Mouse (Mus musculus) cerebellum, adult 2 months (tissue): ENCODE measurements around the gene Mrps36.

Experiments
- CTCF ChIP-seq: fragments of 200-500 bp; IDR thresholded peaks from 2 replicates; pipeline ENCODE4 v1.5.1; 2011; ENCODE audit warnings: low read depth, mild to moderate bottlenecking, control low read depth, low read length, moderate library complexity, borderline replicate concordance; ENCODE audit not compliant: insufficient read depth
- POLR2A ChIP-seq: fragments of 200-500 bp; IDR thresholded peaks from 2 replicates; pipeline ENCODE4 v1.6.1; 2011; ENCODE audit warnings: low read length, control low read depth, borderline replicate concordance; ENCODE audit not compliant: insufficient read depth

GRCm38 (mm10) chr13:100698866-100699265 is 45.6 kb downstream of the Mrps36 start:
- no peak for TF ChIP-seq POLR2A
- no peak for TF ChIP-seq CTCF
